Mouse (Mus musculus) retina, postnatal 7 days (tissue): Measurements from ENCODE around the gene Rora.

Experiments used
- DNase-seq: peaks from one replicate; pipeline ENCODE4 v3.0.0-alpha.2; 2012; ENCODE audit warnings: low read depth, low spot score

The Rora gene

GRCm38 (mm10) chr9:68956210-68956874, 302.8 kb downstream of the Rora start:
- DNase-seq = no peak

GRCm38 (mm10) chr9:68956938-68957573, 303.5 kb downstream of the Rora start:
- DNase-seq = peak; percentile 37

GRCm38 (mm10) chr9:68957793-68958192, 304.2 kb downstream of the Rora start:
- DNase-seq = no peak

GRCm38 (mm10) chr9:68958919-68959318, 305.3 kb downstream of the Rora start:
- DNase-seq = no peak

- DNase-seq = no peak
Measured at GRCm38 (mm10) chr9:68963898-68964297, 310.3 kb downstream of the Rora start.

GRCm38 (mm10) chr9:68966540-68966939, 313.0 kb downstream of the Rora start:
- no peak for DNase-seq

GRCm38 (mm10) chr9:68970074-68970473, 316.5 kb downstream of the Rora start:
- DNase-seq = no peak

GRCm38 (mm10) chr9:68972277-68972676, 318.7 kb downstream of the Rora start:
- no peak for DNase-seq

GRCm38 (mm10) chr9:68974517-68974916, 320.9 kb downstream of the Rora start:
- DNase-seq = no peak

GRCm38 (mm10) chr9:68976136-68976535, 322.6 kb downstream of the Rora start:
- no peak for DNase-seq

- no peak for DNase-seq
Measured at GRCm38 (mm10) chr9:68976851-68977250, 323.3 kb downstream of the Rora start.

- no peak for DNase-seq
Measured at GRCm38 (mm10) chr9:68978656-68979055, 325.1 kb downstream of the Rora start.

- no peak for DNase-seq
Measured at GRCm38 (mm10) chr9:68980041-68980440, 326.5 kb downstream of the Rora start.

GRCm38 (mm10) chr9:68985046-68985445, 331.5 kb downstream of the Rora start:
- DNase-seq = no peak

- no peak for DNase-seq
Measured at GRCm38 (mm10) chr9:68985796-68986195, 332.2 kb downstream of the Rora start.

- no peak for DNase-seq
Measured at GRCm38 (mm10) chr9:68987290-68988042, 333.9 kb downstream of the Rora start.

GRCm38 (mm10) chr9:68988162-68988911, 334.8 kb downstream of the Rora start:
- DNase-seq = no peak

- DNase-seq = no peak
Measured at GRCm38 (mm10) chr9:68989885-68990449, 336.4 kb downstream of the Rora start.

- no peak for DNase-seq
Measured at GRCm38 (mm10) chr9:68993881-68994280, 340.3 kb downstream of the Rora start.

GRCm38 (mm10) chr9:68998961-68999360, 345.4 kb downstream of the Rora start:
- no peak for DNase-seq

GRCm38 (mm10) chr9:69004514-69004913, 350.9 kb downstream of the Rora start:
- DNase-seq = no peak

- DNase-seq = no peak
Measured at GRCm38 (mm10) chr9:69006666-69007065, 353.1 kb downstream of the Rora start.
